In genomic region chr8:53680846-53681245, GRCm38 (mm10) we compare ENCODE assay signal across 9 mouse cellular contexts. TPM values are rescaled to one million over a fixed set of nuclear protein-coding genes. Genes with fewer than 3 reads are reported as not detected.
DNase-seq lines count a peak whose midpoint lies in the region; ATAC-seq lines count a peak whose summit lies in the region.
"Had no signal": no experiment of that assay in that cellular context is flagged by ENCODE, and none has a peak within 500 bp of the region (broad histone marks: within the 10 kb centered on the region; RNA-seq: fewer than 3 reads in every experiment).

No protein-coding gene starts in this region.

- H3K36me3 ChIP-seq in forebrain, embryonic 16.5 days (ENCODE audit: control insufficient read depth, insufficient read depth), result no peaks in the 10 kb centered on the region
- H3K36me3 ChIP-seq in hindbrain, embryonic 16.5 days (ENCODE audit: control insufficient read depth, insufficient read depth, low read length), result no peaks in the 10 kb centered on the region
- no peaks in the 10 kb centered on the region for H3K36me3 ChIP-seq in limb, embryonic 13.5 days
- H3K36me3 ChIP-seq in neural tube, embryonic 15.5 days, result no peaks in the 10 kb centered on the region
- H3K36me3 ChIP-seq: limb, embryonic 15.5 days had no signal

- H3K9ac ChIP-seq in forebrain, embryonic 16.5 days (replicated peaks; ENCODE audit: low read depth, low read length), result no peak overlapping the region
- no peak overlapping the region for H3K9ac ChIP-seq in hindbrain, embryonic 16.5 days (ENCODE audit: low read depth, low read length)
- no peak overlapping the region for H3K9ac ChIP-seq in limb, embryonic 13.5 days
- no peak overlapping the region for H3K9ac ChIP-seq in neural tube, embryonic 15.5 days (replicated peaks)
- H3K9ac ChIP-seq: limb, embryonic 15.5 days had no signal

- no peak overlapping the region for H3K4me3 ChIP-seq in forebrain, embryonic 16.5 days (replicated peaks; ENCODE audit: low read length)
- H3K4me3 ChIP-seq in hindbrain, embryonic 16.5 days (ENCODE audit: low read length), result no peak overlapping the region
- H3K4me3 ChIP-seq in limb, embryonic 13.5 days, result no peak overlapping the region
- no peak overlapping the region for H3K4me3 ChIP-seq in neural tube, embryonic 15.5 days (replicated peaks)
- H3K4me3 ChIP-seq: limb, embryonic 15.5 days had no signal

- ATAC-seq in forebrain, embryonic 16.5 days, result peak; percentile 96
- ATAC-seq in hindbrain, embryonic 16.5 days, result peak; percentile 95
- peak; percentile 75; the same call in 1 of the 2 replicates for ATAC-seq in limb, embryonic 13.5 days (ENCODE audit: low FRiP score, low read depth)
- ATAC-seq in neural tube, embryonic 15.5 days (ENCODE audit: low FRiP score), result peak; percentile 84; the same call in 1 of the 2 replicates
- no peak for ATAC-seq in monocyte, adult 5-6 weeks (replicated peaks; ENCODE audit: insufficient number of reproducible peaks, low FRiP score, low TSS enrichment, poor library complexity, severe bottlenecking)

- 15% methylated on average over 12 of the region's 12 CpGs for WGBS in forebrain, embryonic 16.5 days
- WGBS in hindbrain, embryonic 16.5 days, result 18% methylated on average over 12 of the region's 12 CpGs
- WGBS in limb, embryonic 13.5 days, result 23% methylated on average over 12 of the region's 12 CpGs
- 19% methylated on average over 12 of the region's 12 CpGs for WGBS in neural tube, embryonic 15.5 days

- H3K27me3 ChIP-seq in forebrain, embryonic 16.5 days (replicated peaks; ENCODE audit: control insufficient read depth, insufficient read depth, low read length), result no peaks in the 10 kb centered on the region
- H3K27me3 ChIP-seq in hindbrain, embryonic 16.5 days (replicated peaks; ENCODE audit: control insufficient read depth, insufficient read depth, low read length), result no peaks in the 10 kb centered on the region
- no peaks in the 10 kb centered on the region for H3K27me3 ChIP-seq in limb, embryonic 13.5 days
- H3K27me3 ChIP-seq in neural tube, embryonic 15.5 days (replicated peaks), result no peaks in the 10 kb centered on the region
- H3K27me3 ChIP-seq: limb, embryonic 15.5 days had no signal

- DNase-seq in heart, adult 9 months (ENCODE audit: low spot score in 2 of 2), result peak; percentile 3 to 5
- no peak for DNase-seq in heart, adult 11 months
- DNase-seq in cerebellum, adult 11 months, result peak; percentile 10

- no peak overlapping the region for H3K4me2 ChIP-seq in forebrain, embryonic 16.5 days (ENCODE audit: low read length)
- H3K4me2 ChIP-seq in hindbrain, embryonic 16.5 days (ENCODE audit: low read length), result 0 out of 2 replicates have a peak overlapping the region, but pooled peaks have one; percentile 25
- H3K4me2 ChIP-seq in limb, embryonic 13.5 days (replicated peaks), result no peak overlapping the region
- peak overlapping the region; percentile 27 for H3K4me2 ChIP-seq in neural tube, embryonic 15.5 days
- H3K4me2 ChIP-seq: limb, embryonic 15.5 days had no signal

- no peak overlapping the region for H3K27ac ChIP-seq in forebrain, embryonic 16.5 days (ENCODE audit: low read length)
- no peak overlapping the region for H3K27ac ChIP-seq in hindbrain, embryonic 16.5 days (ENCODE audit: low read depth, low read length)
- no peak overlapping the region for H3K27ac ChIP-seq in limb, embryonic 13.5 days
- no peak overlapping the region for H3K27ac ChIP-seq in neural tube, embryonic 15.5 days (replicated peaks)
- H3K27ac ChIP-seq: limb, embryonic 15.5 days had no signal

- no peaks in the 10 kb centered on the region for H3K4me1 ChIP-seq in forebrain, embryonic 16.5 days (replicated peaks; ENCODE audit: control insufficient read depth, insufficient read depth, low read length)
- H3K4me1 ChIP-seq in hindbrain, embryonic 16.5 days (ENCODE audit: control insufficient read depth, insufficient read depth, low read depth, low read length), result no peaks in the 10 kb centered on the region
- no peaks in the 10 kb centered on the region for H3K4me1 ChIP-seq in limb, embryonic 13.5 days
- no peaks in the 10 kb centered on the region for H3K4me1 ChIP-seq in neural tube, embryonic 15.5 days
- H3K4me1 ChIP-seq: limb, embryonic 15.5 days had no signal

- H3K9me3 ChIP-seq in forebrain, embryonic 16.5 days (ENCODE audit: control insufficient read depth, low read length), result no peaks in the 10 kb centered on the region
- H3K9me3 ChIP-seq in hindbrain, embryonic 16.5 days (ENCODE audit: control insufficient read depth, low read length), result no peaks in the 10 kb centered on the region
- H3K9me3 ChIP-seq in limb, embryonic 13.5 days, result no peaks in the 10 kb centered on the region; the same call in 1 of the 2 replicates
- 0 out of 2 replicates have a peak, but pooled peaks cover 4% of the 10 kb centered on the region for H3K9me3 ChIP-seq in neural tube, embryonic 15.5 days (replicated peaks)
- H3K9me3 ChIP-seq: limb, embryonic 15.5 days had no signal

RNA-seq across cellular contexts. Expression of gene Neil3, which starts 42.0 kb away (rescaled TPM):
- polyA plus RNA-seq in forebrain, embryonic 16.5 days (2015; fragmentation: Nextera tagmentation; extraction: Ambion mirVana), result 15.8 and 15.9 TPM in 2 replicates
- polyA plus RNA-seq in hindbrain, embryonic 16.5 days (2015; fragmentation: Nextera tagmentation; extraction: Ambion mirVana), result 5.5 and 5.8 TPM in 2 replicates
- 23.8 and 26.0 TPM in 2 replicates for polyA plus RNA-seq in limb, embryonic 13.5 days (2015; fragmentation: Nextera tagmentation; extraction: Ambion mirVana)
- polyA plus RNA-seq in neural tube, embryonic 15.5 days (2015; fragmentation: Nextera tagmentation; extraction: Ambion mirVana), result 3.7 and 9.2 TPM in 2 replicates
- 0.48 to 0.78 TPM in 2 of 3 replicates, not detected in the other for total RNA-seq in monocyte, adult 5-6 weeks (2017)

Comparison
In these comparisons a context has a peak if more than half of its experiments do, and no peak if none do; other contexts are left out.
1. H3K4me2 ChIP-seq: peak in hindbrain, embryonic 16.5 days (single experiment) and neural tube, embryonic 15.5 days (single experiment); none in forebrain, embryonic 16.5 days (single experiment) and limb, embryonic 13.5 days (single experiment).